Mouse (Mus musculus) cerebellum, adult (tissue): Measurements from ENCODE around the gene Olfr91.
A peak's percentile ranks its signal among the peaks of the same experiment; 100 is the strongest.

Experiments used
- ATAC-seq: cut with Nextera tagmentation; 2 replicates; pipeline ENCODE4 v1.9.2; 2017; ENCODE audit warnings: mild to moderate bottlenecking, moderate library complexity, mixed read lengths; ENCODE audit not compliant: insufficient number of reproducible peaks, low FRiP score, low TSS enrichment

Olfr91 gene

GRCm38 (mm10) chr17:37062101-37062641, 35.9 kb downstream of the Olfr91 start:
- no peak for ATAC-seq

GRCm38 (mm10) chr17:37061435-37061834, 36.6 kb downstream of the Olfr91 start:
- ATAC-seq = no peak

GRCm38 (mm10) chr17:37056957-37057356, 41.1 kb downstream of the Olfr91 start:
- ATAC-seq = no peak

- no peak for ATAC-seq
These were observed 46.3 kb downstream of the Olfr91 start for GRCm38 (mm10) chr17:37051745-37052144.

GRCm38 (mm10) chr17:37050876-37051275, 47.2 kb downstream of the Olfr91 start:
- no peak for ATAC-seq

- peak; percentile 50 for ATAC-seq
These were observed 47.7 kb downstream of the Olfr91 start for GRCm38 (mm10) chr17:37050399-37050798.

GRCm38 (mm10) chr17:37049570-37050310, 48.3 kb downstream of the Olfr91 start:
- peak; percentile 18 for ATAC-seq

GRCm38 (mm10) chr17:37048383-37048782, 49.7 kb downstream of the Olfr91 start:
- no peak for ATAC-seq

GRCm38 (mm10) chr17:37047981-37048380, 50.1 kb downstream of the Olfr91 start:
- no peak for ATAC-seq

- ATAC-seq = no peak
These were observed 50.6 kb downstream of the Olfr91 start for GRCm38 (mm10) chr17:37047332-37047976.

- ATAC-seq = peak; percentile 34
These were observed 51.6 kb downstream of the Olfr91 start for GRCm38 (mm10) chr17:37046312-37047112.

GRCm38 (mm10) chr17:37045611-37046311, 52.3 kb downstream of the Olfr91 start, which contains the start of gene Gabbr1:
TSS of gene Gabbr1 (plus strand) at chr17:37045966.
- peak; percentile 45 for ATAC-seq

GRCm38 (mm10) chr17:37044651-37045244, 53.3 kb downstream of the Olfr91 start:
- ATAC-seq = no peak
